Mouse (Mus musculus): Measurements from ENCODE around the gene 5031410I06Rik.
"Not testable (repeated sequence)": the region's sequence is repeated elsewhere in the genome, so short reads cannot be mapped to it uniquely, and the experiment has no call there.

The 5031410I06Rik gene

DNA sequence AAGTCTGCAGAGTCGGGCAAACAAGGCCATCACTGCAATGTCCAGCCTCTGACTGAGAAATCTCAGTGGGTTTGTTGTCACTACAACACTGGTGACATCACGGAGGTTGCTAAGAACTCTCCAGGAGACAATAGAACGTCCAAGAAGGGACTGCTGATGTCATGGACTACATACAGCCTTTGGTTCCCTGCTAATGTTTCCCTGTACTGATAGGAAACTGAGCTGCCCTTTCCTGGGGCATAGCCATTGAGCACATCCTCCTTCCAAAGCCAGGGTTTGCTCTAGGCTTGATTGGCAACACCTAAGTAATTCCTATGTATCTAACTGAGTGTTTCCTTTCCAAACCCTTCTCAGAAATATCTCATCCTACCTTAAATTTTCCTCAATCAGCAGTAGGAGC is at the start of gene 5031410I06Rik:
Gene 5031410I06Rik (minus strand): TSS at position 101 of the 400 bp plus-strand sequence.
- DNase-seq (ENCODE audit: low spot score), result not testable (repeated sequence)

DNA sequence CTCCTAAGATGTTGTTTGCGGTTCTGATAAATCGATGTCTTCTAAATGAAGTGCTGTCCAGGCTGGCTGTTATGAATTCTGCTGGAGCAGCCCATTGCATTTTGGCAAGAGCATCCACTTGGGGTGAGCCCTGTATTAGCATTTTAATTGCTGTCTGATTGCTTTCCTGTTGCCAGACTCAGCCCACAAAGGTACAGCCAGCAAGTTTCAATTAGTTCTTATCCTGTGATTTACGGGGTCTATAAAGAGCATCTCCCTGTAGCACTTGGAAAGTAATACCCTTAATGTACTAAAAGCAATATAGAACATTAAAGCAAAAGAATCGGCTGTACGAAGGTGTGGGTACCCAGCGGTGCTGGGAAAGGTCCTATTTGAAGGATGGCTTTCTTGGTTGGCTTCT is 37.7 kb upstream of the 5031410I06Rik start:
- DNase-seq (ENCODE audit: low spot score), result no peak

DNA sequence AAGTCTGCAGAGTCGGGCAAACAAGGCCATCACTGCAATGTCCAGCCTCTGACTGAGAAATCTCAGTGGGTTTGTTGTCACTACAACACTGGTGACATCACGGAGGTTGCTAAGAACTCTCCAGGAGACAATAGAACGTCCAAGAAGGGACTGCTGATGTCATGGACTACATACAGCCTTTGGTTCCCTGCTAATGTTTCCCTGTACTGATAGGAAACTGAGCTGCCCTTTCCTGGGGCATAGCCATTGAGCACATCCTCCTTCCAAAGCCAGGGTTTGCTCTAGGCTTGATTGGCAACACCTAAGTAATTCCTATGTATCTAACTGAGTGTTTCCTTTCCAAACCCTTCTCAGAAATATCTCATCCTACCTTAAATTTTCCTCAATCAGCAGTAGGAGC is 16.2 kb upstream of the 5031410I06Rik start, which contains the start of gene Gm10220:
Gene Gm10220 (minus strand): TSS at position 101 of the 400 bp plus-strand sequence.
- not testable (repeated sequence) for DNase-seq (ENCODE audit: low spot score)

DNA sequence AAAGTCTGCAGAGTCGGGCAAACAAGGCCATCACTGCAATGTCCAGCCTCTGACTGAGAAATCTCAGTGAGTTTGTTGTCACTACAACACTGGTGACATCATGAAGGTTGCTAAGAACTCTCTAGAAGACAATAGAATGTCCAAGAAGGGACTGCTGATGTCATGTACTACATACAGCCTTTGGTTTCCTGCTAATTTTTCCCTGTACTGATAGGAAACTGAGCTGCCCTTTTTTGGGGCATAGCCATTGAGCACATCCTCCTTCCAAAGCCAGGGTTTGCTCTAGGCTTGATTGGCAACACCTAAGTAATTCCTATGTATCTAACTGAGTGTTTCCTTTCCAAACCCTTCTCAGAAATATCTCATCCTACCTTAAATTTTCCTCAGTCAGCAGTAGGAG is 16.0 kb downstream of the 5031410I06Rik start, which contains the start of gene Gm10471:
Gene Gm10471 (minus strand): TSS at position 101 of the 400 bp plus-strand sequence.
- not testable (repeated sequence) for DNase-seq (ENCODE audit: low spot score)

DNA sequence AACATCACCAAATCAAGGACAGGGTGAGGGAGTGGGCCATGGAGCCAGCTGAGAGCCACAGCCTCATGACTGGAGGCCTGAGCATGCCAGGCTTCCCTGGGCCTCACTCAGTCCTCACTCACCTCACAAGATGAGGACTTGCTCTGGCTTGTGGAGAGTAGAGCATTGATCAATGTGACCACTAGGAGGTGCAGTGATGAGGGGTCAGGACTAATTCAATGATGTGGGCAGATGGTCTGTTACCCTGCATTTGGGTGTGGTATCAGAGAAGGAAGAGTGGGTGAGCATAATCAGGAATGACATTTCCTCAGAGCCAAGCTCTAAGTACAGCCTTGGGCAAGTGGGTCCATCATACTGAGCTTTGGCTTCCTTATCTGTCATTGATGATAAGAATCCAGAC is 26.1 kb downstream of the 5031410I06Rik start:
- not testable (repeated sequence) for DNase-seq (ENCODE audit: low spot score)

DNA sequence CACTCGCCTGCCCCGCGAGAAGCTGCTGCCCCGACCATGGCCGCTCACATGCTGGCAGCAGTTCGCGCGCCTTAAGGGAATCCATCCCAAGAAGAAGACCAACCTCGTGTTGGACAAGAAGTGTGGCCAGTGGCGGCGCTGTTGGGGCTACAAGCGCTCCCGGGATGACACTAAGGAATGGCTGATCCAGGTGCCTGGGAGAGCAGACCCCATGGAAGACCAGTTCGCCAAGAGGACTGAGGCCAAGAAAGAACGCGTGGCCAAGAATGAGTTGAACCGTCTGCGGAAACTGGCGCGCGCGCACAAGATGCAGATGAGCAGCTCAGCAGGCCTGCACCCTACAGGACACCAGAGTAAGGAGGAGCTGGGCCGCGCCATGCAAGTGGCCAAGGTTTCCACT is 34.4 kb downstream of the 5031410I06Rik start:
- no peak for DNase-seq (ENCODE audit: low spot score)

DNA sequence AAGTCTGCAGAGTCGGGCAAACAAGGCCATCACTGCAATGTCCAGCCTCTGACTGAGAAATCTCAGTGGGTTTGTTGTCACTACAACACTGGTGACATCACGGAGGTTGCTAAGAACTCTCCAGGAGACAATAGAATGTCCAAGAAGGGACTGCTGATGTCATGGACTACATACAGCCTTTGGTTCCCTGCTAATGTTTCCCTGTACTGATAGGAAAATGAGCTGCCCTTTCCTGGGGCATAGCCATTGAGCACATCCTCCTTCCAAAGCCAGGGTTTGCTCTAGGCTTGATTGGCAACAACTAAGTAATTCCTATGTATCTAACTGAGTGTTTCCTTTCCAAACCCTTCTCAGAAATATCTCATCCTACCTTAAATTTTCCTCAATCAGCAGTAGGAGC is 46.7 kb downstream of the 5031410I06Rik start, which contains the start of gene Gm7347:
Gene Gm7347 (minus strand): TSS at position 101 of the 400 bp plus-strand sequence.
- not testable (repeated sequence) for DNase-seq (ENCODE audit: low spot score)

Measured in adipocyte (in vitro differentiated cells).